Mouse (Mus musculus) urinary bladder, postnatal 36 days (tissue): ENCODE data around the gene Trp53.

Experiments used
- DNase-seq, 2 experiments: peaks; one replicate each; pipeline ENCODE4 v3.0.0; 2022; ENCODE audit warnings: low spot score in 2 of 2, mixed read lengths in 1 of 2

Gene Trp53

GRCm38 (mm10) chr11:69560896-69561854 lies 19.0 kb upstream of the Trp53 start:
- no peak for DNase-seq

DNA sequence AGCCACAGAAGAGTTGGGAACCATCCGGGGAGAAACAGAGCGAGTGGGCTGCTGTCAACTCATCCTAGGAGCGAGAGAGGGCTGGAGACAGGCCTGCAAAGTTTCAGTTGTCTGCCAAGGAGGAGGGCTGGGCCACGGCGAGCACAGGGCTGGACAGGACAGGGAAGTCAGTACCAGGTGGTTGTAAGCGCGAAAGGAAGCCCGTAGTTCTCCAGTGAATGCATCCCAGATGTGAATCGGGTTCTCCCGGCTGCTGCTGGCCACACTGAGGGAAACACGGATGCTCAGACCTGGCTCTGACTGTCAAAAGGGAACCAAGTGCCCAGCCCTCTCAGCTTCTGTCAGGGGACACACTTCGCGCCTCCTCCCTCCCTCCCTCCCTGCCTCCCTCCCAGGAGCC lies 16.8 kb upstream of the Trp53 start:
- no peak for DNase-seq

GRCm38 (mm10) chr11:69564391-69564790 lies 15.8 kb upstream of the Trp53 start:
- DNase-seq: no peak

- DNase-seq: no peak
Observed at GRCm38 (mm10) chr11:69565131-69565530, 15.0 kb upstream of the Trp53 start.

- no peak for DNase-seq
Observed at GRCm38 (mm10) chr11:69575220-69575619, 4.9 kb upstream of the Trp53 start.

DNA sequence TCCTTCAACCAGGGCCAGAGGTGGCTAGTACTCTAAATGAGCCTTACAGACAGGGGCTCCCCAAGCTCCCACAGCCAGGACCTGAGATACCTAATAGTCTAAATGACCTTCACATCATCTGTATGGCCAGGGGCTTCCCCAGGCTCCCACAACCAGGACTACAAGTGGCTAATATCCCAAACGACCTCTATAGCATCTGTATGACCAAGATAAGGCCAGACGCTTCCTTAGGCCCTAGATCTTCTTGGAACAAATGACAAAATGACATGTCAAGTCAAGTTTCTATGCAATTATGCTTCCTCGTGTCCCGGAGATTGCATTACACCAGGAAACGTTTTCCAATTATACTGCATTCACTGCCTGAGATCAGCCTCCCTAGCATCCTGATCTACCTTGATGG lies 3.9 kb upstream of the Trp53 start:
- DNase-seq: no peak

DNA sequence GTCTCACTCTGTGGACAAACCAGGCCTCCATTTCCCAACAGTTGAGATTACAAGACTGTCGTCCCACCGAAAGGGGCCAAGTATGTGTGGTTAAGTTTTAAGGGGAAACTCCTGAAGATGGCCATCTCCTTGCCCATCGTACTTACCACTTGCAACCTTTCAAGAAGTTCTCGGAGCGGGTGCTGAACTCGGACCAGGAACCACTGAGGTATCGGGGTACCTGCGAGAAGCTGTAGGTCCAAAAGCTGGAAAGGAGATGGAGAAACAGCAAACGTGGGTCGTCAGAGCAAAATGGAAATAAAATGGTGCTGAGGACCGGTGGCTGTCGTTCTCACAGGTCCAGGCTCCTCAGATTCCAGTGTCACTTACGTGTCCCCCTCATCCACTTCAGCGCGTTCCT lies 1.9 kb upstream of the Trp53 start:
- no peak for DNase-seq

DNA sequence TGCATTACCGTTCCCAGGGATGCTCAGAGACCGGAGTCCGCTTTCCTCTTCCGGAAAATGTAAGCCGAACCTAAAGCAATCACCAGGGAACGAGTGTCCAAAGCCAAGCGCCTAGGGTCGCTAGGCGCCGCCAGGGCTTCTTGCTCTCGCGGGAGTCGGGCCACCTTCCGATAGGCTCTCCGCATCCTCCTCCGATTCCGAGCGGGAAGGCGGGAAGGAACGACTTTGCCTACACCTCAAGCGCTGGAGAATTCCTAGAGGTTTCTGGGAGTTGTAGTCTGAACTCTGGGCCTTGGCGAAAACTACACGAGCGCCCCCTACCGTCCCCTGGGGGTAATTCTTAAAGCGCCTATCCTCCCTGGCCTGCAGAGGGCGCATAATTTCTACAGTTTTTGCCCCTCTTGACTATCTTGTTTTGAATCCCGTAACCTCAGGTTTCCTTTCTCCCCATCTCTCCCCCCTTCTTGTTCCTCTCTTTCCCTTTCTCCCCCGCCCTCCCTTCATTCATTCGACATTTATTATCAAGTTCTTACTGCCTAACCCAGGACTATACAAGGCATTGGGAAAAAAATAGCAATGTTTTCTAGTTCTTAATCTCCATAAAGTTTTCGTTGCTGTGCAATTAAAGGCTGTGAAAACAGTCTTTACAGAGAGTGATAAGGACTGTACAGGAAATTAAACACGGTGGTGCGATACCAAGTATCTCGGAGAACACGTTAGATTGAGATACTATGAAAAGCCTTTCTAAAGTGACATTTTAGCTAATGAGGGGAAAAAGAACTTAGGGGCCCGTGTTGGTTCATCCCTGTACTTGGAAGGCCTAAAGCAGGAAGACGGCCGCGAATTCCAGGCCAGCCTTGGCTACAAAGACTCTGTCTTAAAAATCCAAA lies 786 bp upstream of the Trp53 start:
- DNase-seq: peak; percentile 96 to 98

- no peak for DNase-seq
Observed at GRCm38 (mm10) chr11:69580572-69581146, 500 bp downstream of the Trp53 start.

- DNase-seq: peak; percentile 83 to 91
Observed at GRCm38 (mm10) chr11:69581147-69581688, 1.1 kb downstream of the Trp53 start.

- no peak for DNase-seq
Observed at GRCm38 (mm10) chr11:69581814-69582213, 1.7 kb downstream of the Trp53 start.

DNA sequence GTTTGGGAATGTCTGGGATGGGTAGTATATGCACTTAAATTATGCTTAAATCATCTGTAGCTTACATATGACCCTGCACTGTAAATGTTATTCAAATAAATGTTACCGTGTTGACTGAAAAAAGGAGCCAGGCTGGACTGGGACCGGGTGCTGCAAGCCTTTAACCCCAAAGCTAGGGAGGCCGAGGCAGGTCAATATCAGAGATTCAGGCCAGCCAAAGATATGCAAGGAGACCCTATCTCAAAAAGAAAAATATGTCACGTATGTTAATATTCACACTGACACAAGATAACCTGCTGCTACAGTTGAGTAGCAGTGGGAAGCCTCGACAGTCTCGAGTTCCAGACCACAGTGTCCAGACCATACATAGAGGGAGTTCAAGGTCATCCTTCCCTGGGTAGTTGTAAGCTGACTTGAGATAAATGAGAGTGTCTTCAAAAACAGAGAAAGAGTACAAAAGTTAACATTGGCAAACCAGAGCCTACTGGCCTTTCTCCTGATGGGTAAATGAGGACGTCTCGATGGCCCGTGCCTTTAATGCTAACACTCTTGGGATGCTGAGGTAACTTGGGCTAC lies 2.2 kb downstream of the Trp53 start:
- no peak for DNase-seq

DNA sequence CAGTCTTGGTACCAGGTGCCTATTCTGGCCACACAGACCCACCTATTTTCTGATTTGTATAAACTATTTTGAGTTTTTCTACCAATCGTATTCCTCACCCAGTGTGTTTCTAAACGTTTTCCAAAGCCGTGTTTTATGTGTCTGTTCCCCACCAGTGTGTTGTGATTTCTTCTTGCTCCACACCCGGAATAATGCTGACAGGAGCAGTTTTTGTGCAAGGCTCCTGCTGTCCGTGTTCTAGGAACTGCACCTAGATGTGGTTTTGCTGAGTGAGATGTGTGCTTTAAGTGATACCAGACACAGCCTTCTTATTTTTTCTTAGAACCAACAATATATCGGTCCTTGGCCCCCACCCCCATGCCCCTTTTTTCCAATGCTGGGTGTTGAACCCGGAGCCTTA lies 3.8 kb downstream of the Trp53 start:
- DNase-seq: no peak

- no peak for DNase-seq
Observed at GRCm38 (mm10) chr11:69584937-69585336, 4.8 kb downstream of the Trp53 start.

- no peak for DNase-seq
Observed at GRCm38 (mm10) chr11:69585718-69586325, 5.7 kb downstream of the Trp53 start.

- DNase-seq: no peak
Observed at GRCm38 (mm10) chr11:69589207-69589834, 9.2 kb downstream of the Trp53 start.

- DNase-seq: no peak
Observed at GRCm38 (mm10) chr11:69590622-69591021, 10.5 kb downstream of the Trp53 start.

DNA sequence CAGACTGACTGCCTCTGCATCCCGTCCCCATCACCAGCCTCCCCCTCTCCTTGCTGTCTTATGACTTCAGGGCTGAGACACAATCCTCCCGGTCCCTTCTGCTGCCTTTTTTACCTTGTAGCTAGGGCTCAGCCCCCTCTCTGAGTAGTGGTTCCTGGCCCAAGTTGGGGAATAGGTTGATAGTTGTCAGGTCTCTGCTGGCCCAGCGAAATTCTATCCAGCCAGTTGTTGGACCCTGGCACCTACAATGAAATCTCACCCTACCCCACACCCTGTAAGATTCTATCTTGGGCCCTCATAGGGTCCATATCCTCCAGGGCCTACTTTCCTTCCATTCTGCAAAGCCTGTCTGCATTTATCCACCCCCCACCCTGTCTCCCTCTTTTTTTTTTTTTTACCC lies 11.3 kb downstream of the Trp53 start:
- DNase-seq: no peak

DNA sequence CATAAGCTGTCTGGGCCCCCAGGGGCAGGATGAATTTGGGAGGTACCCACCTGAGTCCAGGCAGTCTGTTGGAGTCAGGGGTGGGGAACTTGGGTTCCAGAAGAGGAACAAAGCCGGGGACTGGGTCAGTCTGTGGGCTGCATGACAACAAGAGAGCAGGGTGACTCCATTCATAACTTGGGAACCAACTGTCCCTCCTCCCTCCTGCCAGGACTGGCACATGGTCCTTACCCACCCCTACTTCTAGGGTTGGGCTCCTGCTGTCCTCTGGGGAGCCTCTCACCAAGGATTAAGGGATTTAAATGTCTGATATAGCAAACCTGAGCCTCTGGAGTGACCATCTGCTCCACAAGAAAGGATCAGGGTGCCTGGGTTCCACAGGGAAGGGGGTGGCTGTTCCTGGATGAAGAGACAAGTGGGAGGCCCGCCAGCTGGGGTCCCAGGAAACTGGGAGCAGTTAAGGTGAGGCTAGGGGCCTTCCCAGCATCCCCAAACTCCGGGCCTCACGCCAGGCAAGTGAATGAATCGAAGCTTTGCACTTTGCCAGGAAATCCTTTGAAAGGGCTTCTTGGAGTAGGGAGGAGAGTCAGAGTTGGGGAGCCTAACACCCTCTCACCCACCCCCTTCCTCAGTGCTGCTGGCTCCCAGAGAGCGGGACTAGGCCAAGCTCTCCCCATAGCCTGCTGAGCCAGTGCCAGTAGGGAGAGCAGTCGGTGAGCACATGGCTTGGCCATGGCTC lies 11.9 kb downstream of the Trp53 start:
- no peak for DNase-seq

- no peak for DNase-seq
Observed at GRCm38 (mm10) chr11:69592799-69593198, 12.6 kb downstream of the Trp53 start.
